ENCODE assay signal across 9 mouse cellular contexts in genomic region chr10:94013196-94013595, GRCm38 (mm10). TPM values are rescaled to one million over a fixed set of nuclear protein-coding genes. Genes with fewer than 3 reads are reported as not detected.
A peak's percentile ranks its signal among the peaks of the same experiment; 100 is the strongest.
DNase-seq lines count a peak whose midpoint lies in the region; TF ChIP-seq lines count a peak whose summit lies in the region.
"Had no signal": no experiment of that assay in that cellular context is flagged by ENCODE, and none has a peak within 500 bp of the region (broad histone marks: within the 10 kb centered on the region; RNA-seq: fewer than 3 reads in every experiment).

No protein-coding gene starts in this region.

- TF ChIP-seq POLR2A in bone marrow macrophage, adult 2 months (IDR thresholded peaks at IDR 0.05; ENCODE audit: borderline replicate concordance, low read depth, low read length) = no peak

- intact Hi-C loops in left cerebral cortex, postnatal 14 days (cut with DNase I) = no loop called here

- TF ChIP-seq CTCF in layer of hippocampus, adult 2 months (conservative IDR thresholded peaks at IDR 0.05) = peak; percentile 84
- peak; percentile 86 for TF ChIP-seq CTCF in bone marrow macrophage, adult 2 months (IDR thresholded peaks at IDR 0.05; ENCODE audit: low read depth, low read length)

- H3K27ac ChIP-seq in layer of hippocampus, adult 2 months = no peak overlapping the region
- H3K27ac ChIP-seq in bone marrow macrophage, adult 2 months (ENCODE audit: insufficient read depth, low read depth, low read length) = no peak overlapping the region
- H3K27ac ChIP-seq: neural tube, embryonic 13.5 days had no signal

- H3K4me1 ChIP-seq in bone marrow macrophage, adult 2 months (ENCODE audit: control insufficient read depth, insufficient read depth, low read length) = peaks cover 21% of the 10 kb centered on the region

- no peak overlapping the region for H3K4me3 ChIP-seq in layer of hippocampus, adult 2 months
- no peak overlapping the region for H3K4me3 ChIP-seq in bone marrow macrophage, adult 2 months (ENCODE audit: insufficient read depth, low read length)
- H3K4me3 ChIP-seq: neural tube, embryonic 13.5 days had no signal

- peak in 1 of 2 experiments; percentile 18 for DNase-seq in layer of hippocampus, adult 2 months (ENCODE audit: low spot score in 2 of 2)
- DNase-seq in layer of hippocampus, adult 9-10 months (ENCODE audit: low spot score) = no peak
- DNase-seq in ES-CJ7 (ENCODE audit: low read depth, low spot score) = peak; percentile 68
- DNase-seq in forelimb bud, embryonic 11.5 days (ENCODE audit: low read depth, low spot score) = peak; percentile 58
- peak; percentile 64 to 76 for DNase-seq in left cerebral cortex, postnatal 14 days (ENCODE audit: low spot score in 2 of 2)
- DNase-seq in ovary, postnatal 14 days (ENCODE audit: low spot score) = peak; percentile 16
- DNase-seq in thymus, postnatal 4 days = peak; percentile 80

RNA-seq across cellular contexts. Expression of gene Vezt, which starts 22.4 kb away (rescaled TPM):
- total RNA-seq in layer of hippocampus, adult 2 months (2021) = 10 to 100 TPM; 58.6 to 69.4 TPM
- 16.4 and 16.5 TPM in 2 replicates for polyA plus RNA-seq in bone marrow macrophage, adult 2 months (2012; ENCODE audit: insufficient read depth, insufficient read length, missing spikeins)
- 100 to 1,000 TPM in 1 of 2 experiments, 10 to 100 TPM in 1; 86.8 to 102 TPM for total RNA-seq in left cerebral cortex, postnatal 14 days (2021)

RNA-seq across cellular contexts. Expression of gene Fgd6, which starts 22.6 kb away (rescaled TPM):
- total RNA-seq in layer of hippocampus, adult 2 months (2021) = 10 to 100 TPM; 10.6 to 12.3 TPM
- 20.6 and 26.3 TPM in 2 replicates for polyA plus RNA-seq in bone marrow macrophage, adult 2 months (2012; ENCODE audit: insufficient read depth, insufficient read length, missing spikeins)
- total RNA-seq in left cerebral cortex, postnatal 14 days (2021) = 1 to 10 TPM; 8.4 to 8.9 TPM
